Mouse (Mus musculus): ENCODE results near the gene Otub1.

DNA sequence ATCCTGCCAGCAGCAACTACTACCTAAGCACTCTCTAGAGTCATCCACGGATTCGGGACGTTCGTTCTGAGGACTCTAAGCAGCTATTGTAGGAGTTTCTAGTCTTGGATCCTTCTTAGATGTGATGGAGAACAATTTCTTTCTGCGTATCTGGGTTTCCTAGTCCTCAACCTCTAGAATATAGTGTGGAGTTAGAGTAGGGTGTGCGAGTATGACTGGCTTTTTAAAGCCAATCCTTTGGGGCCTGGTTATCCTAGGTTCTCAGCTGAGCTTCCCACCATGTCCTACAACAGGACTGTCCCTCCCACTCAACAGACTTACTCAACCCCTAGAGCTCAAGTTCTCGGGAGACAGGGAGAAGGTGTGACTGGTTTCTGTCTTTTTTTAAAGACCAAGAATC lies 790 bp downstream of the Otub1 start:
- no peak for TF ChIP-seq CTCF (IDR thresholded peaks at IDR 0.05; ENCODE audit: low read depth, low read length)
- no peak for TF ChIP-seq EP300 (IDR thresholded peaks at IDR 0.05; ENCODE audit: insufficient read depth, low read depth, low read length)
- TF ChIP-seq POLR2A (IDR thresholded peaks at IDR 0.05; ENCODE audit: insufficient read depth, low read length), result no peak
